Mouse (Mus musculus): ENCODE measurements around the gene Gcnt3. TPM values are rescaled to one million over a fixed set of nuclear protein-coding genes. Genes with fewer than 3 reads are reported as not detected.

Gcnt3 gene
- polyA plus RNA-seq, 1 experiment from 2014 or later, result 8.3 TPM

DNA sequence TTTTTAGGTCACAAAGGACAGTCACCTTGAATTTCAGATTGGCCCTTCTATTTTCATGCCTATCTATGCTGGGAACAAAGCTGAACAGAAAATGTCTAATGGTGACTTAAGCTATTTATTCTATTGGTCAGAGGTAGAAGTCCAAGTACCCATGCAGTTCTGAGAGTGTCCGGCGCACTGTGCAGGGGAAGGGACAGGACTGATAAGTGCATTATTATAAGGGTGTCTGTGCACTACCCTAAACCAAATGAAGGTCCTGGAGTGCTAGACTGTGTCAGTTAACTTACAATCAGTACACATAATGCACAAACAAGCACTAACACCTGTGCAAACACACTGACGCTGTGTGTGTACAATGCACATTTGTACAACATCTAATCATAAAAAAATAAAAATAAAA is 29.6 kb upstream of the Gcnt3 start:
- Histone ChIP-seq H3K4me2 (replicated peaks) (no peak overlapping the region), H3K36me3 (no peaks in the 10 kb centered on the region), H3K4me1 (replicated peaks) (no peaks in the 10 kb centered on the region; the same call in 1 of the 2 replicates), H3K4me3 (replicated peaks) (no peak overlapping the region), H3K27ac (no peak overlapping the region), H3K9me3 (no peaks in the 10 kb centered on the region), H3K9ac (no peak overlapping the region), H3K27me3 (replicated peaks) (no peaks in the 10 kb centered on the region)
- ATAC-seq, result no peak
- WGBS, result 68% methylated on average over 3 of the region's 3 CpGs

DNA sequence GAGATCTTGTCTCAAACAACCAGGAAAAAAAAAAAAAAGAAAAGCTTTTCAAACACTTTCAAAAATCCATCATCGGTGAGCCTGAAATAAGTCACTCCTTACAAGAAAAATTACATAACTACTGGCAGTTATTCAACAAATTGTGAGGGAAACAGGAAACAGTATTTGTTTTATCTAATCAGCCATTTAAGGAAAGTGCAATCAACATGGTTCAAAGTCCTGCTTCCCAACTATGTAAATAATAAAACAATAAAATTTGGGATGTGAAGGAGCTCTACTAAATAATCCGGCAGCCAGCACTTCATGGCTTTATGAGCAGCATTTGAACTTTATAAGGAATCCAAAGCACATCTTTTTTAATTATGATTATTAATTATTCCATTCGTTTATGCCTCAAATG is 24.1 kb upstream of the Gcnt3 start:
- Histone ChIP-seq H3K9ac (no peak overlapping the region), H3K4me2 (replicated peaks) (no peak overlapping the region), H3K9me3 (no peaks in the 10 kb centered on the region), H3K4me1 (replicated peaks) (no peaks in the 10 kb centered on the region), H3K36me3 (no peaks in the 10 kb centered on the region), H3K27me3 (replicated peaks) (no peaks in the 10 kb centered on the region), H3K4me3 (replicated peaks) (no peak overlapping the region), H3K27ac (no peak overlapping the region)
- peak; percentile 58 for ATAC-seq
- WGBS, result 57% methylated on average over 3 of the region's 3 CpGs

GRCm38 (mm10) chr9:70053411-70053810 is 15.5 kb upstream of the Gcnt3 start:
- no peaks in the 10 kb centered on the region for H3K9me3 ChIP-seq
- no peak overlapping the region for H3K27ac ChIP-seq
- WGBS, result 30% methylated on average over 3 of the region's 3 CpGs
- H3K4me1 ChIP-seq (replicated peaks), result peaks cover 11% of the 10 kb centered on the region
- no peak overlapping the region for H3K4me2 ChIP-seq (replicated peaks)
- no peak overlapping the region for H3K4me3 ChIP-seq (replicated peaks)
- H3K27me3 ChIP-seq (replicated peaks), result no peaks in the 10 kb centered on the region
- H3K9ac ChIP-seq, result no peak overlapping the region
- no peak for ATAC-seq
- H3K36me3 ChIP-seq, result no peaks in the 10 kb centered on the region

- Histone ChIP-seq H3K4me3 (replicated peaks) (no peak overlapping the region), H3K27me3 (replicated peaks) (no peaks in the 10 kb centered on the region), H3K27ac (no peak overlapping the region), H3K4me2 (replicated peaks) (no peak overlapping the region), H3K9me3 (no peaks in the 10 kb centered on the region), H3K4me1 (replicated peaks) (peaks cover 18% of the 10 kb centered on the region), H3K9ac (no peak overlapping the region), H3K36me3 (no peaks in the 10 kb centered on the region)
- 55% methylated on average over 3 of the region's 3 CpGs for WGBS
- no peak for ATAC-seq
These were observed 14.8 kb upstream of the Gcnt3 start for GRCm38 (mm10) chr9:70052730-70053129.

DNA sequence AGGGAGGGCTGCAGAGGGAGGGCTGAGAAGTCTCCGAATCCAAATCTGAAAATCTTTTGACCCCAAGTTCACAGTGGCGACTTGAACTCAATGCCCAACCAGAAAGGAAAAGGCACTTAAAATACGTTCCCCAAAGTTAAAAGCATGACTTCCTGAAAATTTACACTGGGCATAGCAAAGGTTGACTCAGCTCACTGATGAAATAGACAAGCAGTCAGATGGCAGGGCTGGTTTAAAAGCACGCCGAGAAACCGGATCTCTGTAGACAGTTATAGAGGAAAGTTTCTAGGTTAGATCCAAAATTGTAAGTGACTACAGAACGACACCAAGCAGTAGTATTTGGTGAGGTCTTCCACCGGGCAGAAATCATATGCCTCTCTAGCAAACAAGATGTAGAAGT is 12.0 kb upstream of the Gcnt3 start:
- Histone ChIP-seq H3K4me2 (replicated peaks) (no peak overlapping the region), H3K9me3 (no peaks in the 10 kb centered on the region), H3K27me3 (replicated peaks) (no peaks in the 10 kb centered on the region), H3K4me1 (replicated peaks) (peaks cover 21% of the 10 kb centered on the region), H3K9ac (no peak overlapping the region), H3K27ac (no peak overlapping the region), H3K36me3 (no peaks in the 10 kb centered on the region), H3K4me3 (replicated peaks) (no peak overlapping the region)
- 30% methylated on average over 8 of the region's 8 CpGs for whole genome bisulfite sequencing
- no peak for ATAC-seq

DNA sequence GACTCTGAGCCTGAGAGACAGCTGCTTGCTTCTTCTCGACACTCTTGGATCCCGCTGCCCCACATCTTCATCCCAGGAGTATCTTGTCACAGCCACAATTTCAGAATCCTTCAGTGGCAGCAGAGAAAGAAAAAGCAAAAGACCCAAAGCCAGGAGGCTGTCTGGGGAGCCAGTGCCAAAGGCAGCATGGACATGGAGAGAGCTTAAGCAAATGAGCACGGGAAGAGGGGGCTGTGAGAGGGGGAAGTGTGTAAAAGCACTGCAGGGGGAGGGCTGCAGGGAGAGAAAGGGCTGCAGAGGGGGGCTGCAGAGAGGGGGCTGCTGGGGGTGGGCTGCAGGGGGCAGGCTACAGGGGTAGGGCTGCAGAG is 11.5 kb upstream of the Gcnt3 start:
- ATAC-seq, result no peak
- 23% methylated on average over 3 of the region's 3 CpGs for WGBS
- Histone ChIP-seq H3K36me3 (no peaks in the 10 kb centered on the region), H3K4me2 (replicated peaks) (no peak overlapping the region), H3K27ac (peak overlapping the region; percentile 62; the same call in 1 of the 2 replicates), H3K9ac (no peak overlapping the region), H3K9me3 (no peaks in the 10 kb centered on the region), H3K4me3 (replicated peaks) (no peak overlapping the region), H3K27me3 (replicated peaks) (no peaks in the 10 kb centered on the region), H3K4me1 (replicated peaks) (peaks cover 21% of the 10 kb centered on the region)

GRCm38 (mm10) chr9:70048751-70049415 is 11.0 kb upstream of the Gcnt3 start:
- H3K27ac ChIP-seq, result peak overlapping the region; percentile 62
- peak overlapping the region; percentile 22; the same call in 1 of the 2 replicates for H3K4me2 ChIP-seq (replicated peaks)
- H3K4me3 ChIP-seq (replicated peaks), result no peak overlapping the region
- H3K4me1 ChIP-seq (replicated peaks), result peaks cover 21% of the 10 kb centered on the region
- no peak for ATAC-seq
- H3K27me3 ChIP-seq (replicated peaks), result no peaks in the 10 kb centered on the region
- WGBS, result 42% methylated on average over 6 of the region's 6 CpGs
- no peaks in the 10 kb centered on the region for H3K9me3 ChIP-seq
- no peak overlapping the region for H3K9ac ChIP-seq
- no peaks in the 10 kb centered on the region for H3K36me3 ChIP-seq

DNA sequence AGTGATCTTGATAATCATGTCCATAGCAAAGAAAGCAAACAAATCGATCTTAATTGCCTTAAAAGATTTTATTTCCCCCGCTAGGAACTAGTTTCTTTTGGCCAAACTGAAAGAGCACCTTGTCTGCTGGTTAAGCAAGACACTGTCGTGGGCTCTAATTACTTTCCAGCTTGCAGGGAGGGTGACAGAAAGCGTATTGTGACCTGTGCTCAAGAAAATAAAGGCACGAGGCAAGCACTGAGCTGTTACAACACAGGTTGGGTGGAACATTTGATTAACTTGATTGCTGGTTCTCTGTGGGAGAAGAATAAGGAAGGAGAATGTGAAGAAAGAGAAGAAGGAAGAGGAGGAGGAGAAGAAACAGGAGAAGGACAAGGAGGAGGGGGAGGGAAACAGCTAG is 10.4 kb upstream of the Gcnt3 start:
- Histone ChIP-seq H3K9ac (no peak overlapping the region), H3K27ac (peak overlapping the region; percentile 62), H3K4me1 (replicated peaks) (peaks cover 21% of the 10 kb centered on the region), H3K4me3 (replicated peaks) (no peak overlapping the region), H3K27me3 (replicated peaks) (no peaks in the 10 kb centered on the region), H3K36me3 (no peaks in the 10 kb centered on the region), H3K9me3 (no peaks in the 10 kb centered on the region), H3K4me2 (replicated peaks) (peak overlapping the region; percentile 22)
- WGBS, result 44% methylated on average over 5 of the region's 5 CpGs
- peak; percentile 53 for ATAC-seq

DNA sequence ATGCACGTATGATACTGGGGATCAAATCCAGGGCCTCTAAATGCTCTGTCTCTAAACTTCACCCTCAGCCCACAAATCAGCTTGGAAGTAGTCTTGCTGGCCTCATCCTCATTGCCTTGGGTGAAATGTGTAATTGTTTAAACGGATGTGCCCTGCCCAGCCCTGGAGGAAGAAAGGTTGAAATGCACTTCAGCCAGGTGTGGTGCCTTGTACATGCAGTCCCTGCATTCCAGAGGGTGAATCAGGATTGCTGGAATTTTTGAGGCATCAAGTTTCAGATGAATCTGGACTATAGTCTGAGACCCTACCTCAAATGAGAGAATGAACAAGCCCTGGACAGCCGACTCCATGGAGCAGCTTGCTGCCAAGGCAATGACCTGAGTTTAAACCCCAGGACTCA is 10.0 kb upstream of the Gcnt3 start:
- no peak overlapping the region for H3K9ac ChIP-seq
- peak overlapping the region; percentile 62 for H3K27ac ChIP-seq
- peak; percentile 81 for ATAC-seq
- H3K27me3 ChIP-seq (replicated peaks), result no peaks in the 10 kb centered on the region
- H3K4me1 ChIP-seq (replicated peaks), result peaks cover 21% of the 10 kb centered on the region
- no peaks in the 10 kb centered on the region for H3K9me3 ChIP-seq
- no peak overlapping the region for H3K4me3 ChIP-seq (replicated peaks)
- H3K4me2 ChIP-seq (replicated peaks), result peak overlapping the region; percentile 22
- 35% methylated on average over 3 of the region's 3 CpGs for WGBS
- no peaks in the 10 kb centered on the region for H3K36me3 ChIP-seq

DNA sequence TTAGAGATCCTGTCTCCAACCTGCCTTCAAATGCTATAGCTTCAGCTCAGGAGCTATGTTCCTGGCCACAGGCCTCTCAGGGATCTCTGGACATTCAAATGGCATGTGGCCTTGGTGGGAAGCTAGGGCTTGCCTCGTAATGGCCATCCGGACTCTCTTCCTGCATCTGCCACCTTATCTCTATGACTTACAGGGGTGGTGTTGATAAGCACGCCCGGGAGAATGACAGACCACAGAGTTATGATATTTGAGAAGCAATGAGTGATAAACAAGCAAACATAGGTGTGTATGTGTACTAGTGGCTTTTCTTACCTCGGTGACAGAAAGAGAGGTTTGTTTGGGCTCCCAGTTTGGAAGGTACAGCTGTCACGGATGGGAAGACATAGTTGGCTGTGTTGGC is 8.4 kb upstream of the Gcnt3 start:
- Histone ChIP-seq H3K27ac (no peak overlapping the region), H3K4me2 (replicated peaks) (no peak overlapping the region), H3K4me3 (replicated peaks) (no peak overlapping the region), H3K36me3 (no peaks in the 10 kb centered on the region), H3K27me3 (replicated peaks) (no peaks in the 10 kb centered on the region), H3K9ac (no peak overlapping the region), H3K9me3 (no peaks in the 10 kb centered on the region), H3K4me1 (replicated peaks) (peaks cover 21% of the 10 kb centered on the region)
- no peak for ATAC-seq
- WGBS, result 64% methylated on average over 6 of the region's 6 CpGs

DNA sequence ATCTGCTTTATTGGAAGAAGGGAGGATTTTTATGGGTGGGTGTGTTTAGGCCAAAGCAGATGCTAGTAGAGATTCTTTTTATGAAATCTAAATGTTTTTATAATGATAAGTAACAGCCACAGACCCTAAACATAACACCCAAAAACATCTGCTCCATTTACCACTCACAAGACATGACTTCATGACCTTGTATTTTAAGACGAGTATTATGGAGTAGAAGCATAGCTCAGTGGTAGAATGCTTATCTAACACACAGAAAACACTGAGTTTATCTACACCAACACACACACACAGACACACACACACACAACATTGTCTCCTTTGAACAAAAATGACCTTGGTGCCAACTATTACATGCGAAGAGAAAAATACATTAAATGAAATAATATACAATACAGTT is 7.0 kb upstream of the Gcnt3 start:
- no peaks in the 10 kb centered on the region for H3K27me3 ChIP-seq (replicated peaks)
- ATAC-seq, result no peak
- no peak overlapping the region for H3K27ac ChIP-seq
- H3K4me1 ChIP-seq (replicated peaks), result peaks cover 21% of the 10 kb centered on the region
- 51% methylated on average over 2 of the region's 2 CpGs for WGBS
- no peak overlapping the region for H3K4me3 ChIP-seq (replicated peaks)
- no peaks in the 10 kb centered on the region for H3K9me3 ChIP-seq
- no peaks in the 10 kb centered on the region for H3K36me3 ChIP-seq
- H3K9ac ChIP-seq, result no peak overlapping the region
- H3K4me2 ChIP-seq (replicated peaks), result no peak overlapping the region

- WGBS, result 69% methylated on average over 1 of the region's 1 CpGs
These were observed 5.0 kb upstream of the Gcnt3 start for GRCm38 (mm10) chr9:70042935-70043334.

GRCm38 (mm10) chr9:70042137-70042536 is 4.2 kb upstream of the Gcnt3 start:
- H3K27me3 ChIP-seq (replicated peaks), result no peaks in the 10 kb centered on the region
- 87% methylated on average over 4 of the region's 4 CpGs for WGBS

More at GRCm38 (mm10) chr9:70042935-70043334, 5.0 kb upstream of the Gcnt3 start:
- Histone ChIP-seq H3K27ac (no peak overlapping the region), H3K4me1 (replicated peaks) (peaks cover 5% of the 10 kb centered on the region; the same call in 1 of the 2 replicates), H3K4me2 (replicated peaks) (no peak overlapping the region), H3K9ac (no peak overlapping the region), H3K4me3 (replicated peaks) (no peak overlapping the region), H3K27me3 (replicated peaks) (no peaks in the 10 kb centered on the region), H3K9me3 (no peaks in the 10 kb centered on the region), H3K36me3 (no peaks in the 10 kb centered on the region)
- no peak for ATAC-seq

More at GRCm38 (mm10) chr9:70042137-70042536, 4.2 kb upstream of the Gcnt3 start:
- ATAC-seq, result no peak
- no peak overlapping the region for H3K4me3 ChIP-seq (replicated peaks)
- H3K4me1 ChIP-seq (replicated peaks), result no peaks in the 10 kb centered on the region
- no peaks in the 10 kb centered on the region for H3K9me3 ChIP-seq
- H3K9ac ChIP-seq, result no peak overlapping the region
- H3K4me2 ChIP-seq (replicated peaks), result no peak overlapping the region
- H3K36me3 ChIP-seq, result no peaks in the 10 kb centered on the region
- H3K27ac ChIP-seq, result no peak overlapping the region
